Mouse (Mus musculus) myocyte (in vitro differentiated cells): ENCODE measurements at regions not wholly inside any gene's neighbourhood (a gene's known extent, or its start where the extent isn't known, plus 50 kb on each side); places are given as distances from the start of the nearest gene placed in this dataset.

Experiments
- H3K27me3 ChIP-seq: one replicate; pipeline ENCODE4 v1.6.1; 2011; ENCODE audit not compliant: control insufficient read depth, insufficient read depth, insufficient read length
- H3K36me3 ChIP-seq: one replicate; pipeline ENCODE4 v1.6.1; 2011; ENCODE audit not compliant: control insufficient read depth, insufficient read depth
- H3K4me2 ChIP-seq: one replicate; pipeline ENCODE4 v1.6.1; 2011; ENCODE audit warnings: low read depth, control low read depth
- H3K4me3 ChIP-seq: one replicate; pipeline ENCODE4 v1.5.1; 2011; ENCODE audit warnings: mild to moderate bottlenecking, control low read depth, moderate library complexity
- H3K79me2 ChIP-seq: one replicate; pipeline ENCODE4 v1.6.1; 2011; ENCODE audit not compliant: control insufficient read depth, insufficient read depth
- H3ac ChIP-seq: one replicate; pipeline ENCODE4 v1.6.1; 2011; ENCODE audit not compliant: control insufficient read depth, insufficient read length
- CEBPB ChIP-seq: IDR thresholded peaks from 2 replicates; pipeline ENCODE4 v1.6.1; 2011; ENCODE audit warnings: mild to moderate bottlenecking, moderate library complexity; ENCODE audit not compliant: poor library complexity, insufficient read depth, severe bottlenecking
- E2F4 ChIP-seq: IDR thresholded peaks from one replicate; pipeline ENCODE4 v1.6.1; 2011; ENCODE audit warnings: mild to moderate bottlenecking, control low read depth, moderate library complexity; ENCODE audit not compliant: insufficient read depth
- MAX ChIP-seq: IDR thresholded peaks from one replicate; pipeline ENCODE4 v1.6.1; 2011; ENCODE audit warnings: low read depth, mild to moderate bottlenecking, control low read depth
- MYOD1 ChIP-seq, 3 experiments: IDR thresholded peaks; one replicate each; pipeline ENCODE4 v1.6.1; 2011; ENCODE audit warnings: control low read depth in 2 of 3, low read depth in 2 of 3, mild to moderate bottlenecking in 2 of 3, moderate library complexity in 1 of 3; ENCODE audit not compliant: insufficient read length in 2 of 3, control insufficient read depth in 1 of 3
- MYOG ChIP-seq, 3 experiments: IDR thresholded peaks; one replicate each; pipeline ENCODE4 v1.6.1; 2011; ENCODE audit warnings: control low read depth in 2 of 3, low read depth in 2 of 3, mild to moderate bottlenecking in 2 of 3; ENCODE audit not compliant: insufficient read length in 2 of 3, control insufficient read depth in 1 of 3, insufficient read depth in 1 of 3
- POLR2A ChIP-seq: IDR thresholded peaks from one replicate; pipeline ENCODE4 v1.6.1; 2011; ENCODE audit warnings: low read depth, mild to moderate bottlenecking, control low read depth, moderate library complexity; ENCODE audit not compliant: insufficient read length
- POLR2AphosphoS2 ChIP-seq: IDR thresholded peaks from one replicate; pipeline ENCODE4 v1.6.1; 2011; ENCODE audit warnings: low read depth, control low read depth; ENCODE audit not compliant: insufficient read length
- REST ChIP-seq: IDR thresholded peaks from one replicate; pipeline ENCODE4 v1.6.1; 2011; ENCODE audit warnings: mild to moderate bottlenecking, control low read depth, moderate library complexity; ENCODE audit not compliant: insufficient read depth, insufficient read length
- SRF ChIP-seq: IDR thresholded peaks from one replicate; pipeline ENCODE4 v1.6.1; 2011; ENCODE audit warnings: low read depth; ENCODE audit not compliant: control insufficient read depth, insufficient read length
- TCF12 ChIP-seq: IDR thresholded peaks from one replicate; pipeline ENCODE4 v1.6.1; 2011; ENCODE audit warnings: mild to moderate bottlenecking, control low read depth; ENCODE audit not compliant: poor library complexity, insufficient read depth, severe bottlenecking
- TCF3 ChIP-seq: IDR thresholded peaks from one replicate; pipeline ENCODE4 v1.6.1; 2011; ENCODE audit warnings: low read depth, control low read depth; ENCODE audit not compliant: insufficient read length
- USF1 ChIP-seq: IDR thresholded peaks from one replicate; pipeline ENCODE4 v1.6.1; 2011; ENCODE audit warnings: low read depth, mild to moderate bottlenecking, control low read depth, moderate library complexity

DNA sequence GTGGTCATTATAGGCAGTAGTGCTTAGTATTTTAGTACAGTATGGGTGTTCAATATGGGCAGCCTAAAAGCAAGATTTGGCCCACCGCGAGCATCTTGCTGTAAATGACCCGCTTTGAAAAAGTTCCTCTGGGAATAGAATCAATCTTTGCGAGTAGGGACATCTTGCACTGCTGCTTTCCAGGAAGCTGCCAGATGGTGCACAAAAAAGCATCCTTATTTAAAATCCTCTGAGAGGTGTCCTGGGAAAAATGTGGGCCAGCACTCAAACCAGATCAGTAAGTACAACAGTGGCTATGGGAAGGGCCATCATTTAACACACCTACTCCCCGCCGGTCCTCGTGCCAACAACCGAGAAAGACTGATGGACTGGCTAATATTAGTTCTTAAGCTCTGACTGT is 107.5 kb upstream of the D16Ertd472e start:
- TF ChIP-seq SRF (no peak), MYOG (IDR thresholded peaks at IDR 0.05; ENCODE audit: control insufficient read depth in 1 of 3, insufficient read depth in 1 of 3, insufficient read length in 2 of 3, low read depth in 2 of 3) (no peak), REST (no peak), POLR2A (no peak), POLR2AphosphoS2 (no peak), MAX (no peak), TCF3 (no peak), E2F4 (no peak), MYOD1 (IDR thresholded peaks at IDR 0.05; ENCODE audit: control insufficient read depth in 1 of 3, insufficient read length in 2 of 3, low read depth in 2 of 3) (no peak), USF1 (no peak), TCF12 (no peak), CEBPB (no peak)
- no peaks in the 10 kb centered on the region for H3K79me2 ChIP-seq
- no peak overlapping the region for H3K4me3 ChIP-seq
- no peak overlapping the region for H3ac ChIP-seq
- no peaks in the 10 kb centered on the region for H3K36me3 ChIP-seq
- H3K4me2 ChIP-seq: no peak overlapping the region
- no peaks in the 10 kb centered on the region for H3K27me3 ChIP-seq

DNA sequence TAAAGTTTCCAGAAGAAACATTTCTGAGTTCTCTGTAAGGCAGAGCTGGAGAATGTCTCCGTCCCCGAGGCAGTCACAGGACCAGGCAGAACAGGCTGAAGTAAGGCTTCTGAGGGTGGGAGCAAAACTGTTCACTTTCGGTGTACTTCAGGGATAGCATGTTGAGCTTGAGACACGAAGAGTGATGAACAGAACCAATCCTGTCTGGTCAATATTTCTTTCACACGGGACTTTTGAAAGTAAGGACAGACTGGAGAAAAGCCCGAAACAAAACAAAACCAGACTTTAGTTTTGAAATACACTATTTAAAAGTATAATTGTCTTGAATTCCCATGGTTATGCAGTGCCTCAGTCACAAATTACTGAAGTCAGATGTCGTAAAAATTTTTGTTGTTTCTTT is 84.6 kb upstream of the D16Ertd472e start:
- H3K27me3 ChIP-seq: no peaks in the 10 kb centered on the region
- peak overlapping the region; percentile 18 for H3K4me2 ChIP-seq
- H3ac ChIP-seq: no peak overlapping the region
- TF ChIP-seq MYOD1 (IDR thresholded peaks at IDR 0.05; ENCODE audit: control insufficient read depth in 1 of 3, insufficient read length in 2 of 3, low read depth in 2 of 3) (no peak), E2F4 (no peak), MYOG (IDR thresholded peaks at IDR 0.05; ENCODE audit: control insufficient read depth in 1 of 3, insufficient read depth in 1 of 3, insufficient read length in 2 of 3, low read depth in 2 of 3) (no peak), POLR2A (no peak), CEBPB (no peak), POLR2AphosphoS2 (no peak), TCF3 (no peak), TCF12 (no peak), REST (no peak), SRF (no peak), MAX (no peak), USF1 (no peak)
- H3K4me3 ChIP-seq: no peak overlapping the region
- H3K36me3 ChIP-seq: no peaks in the 10 kb centered on the region
- no peaks in the 10 kb centered on the region for H3K79me2 ChIP-seq

DNA sequence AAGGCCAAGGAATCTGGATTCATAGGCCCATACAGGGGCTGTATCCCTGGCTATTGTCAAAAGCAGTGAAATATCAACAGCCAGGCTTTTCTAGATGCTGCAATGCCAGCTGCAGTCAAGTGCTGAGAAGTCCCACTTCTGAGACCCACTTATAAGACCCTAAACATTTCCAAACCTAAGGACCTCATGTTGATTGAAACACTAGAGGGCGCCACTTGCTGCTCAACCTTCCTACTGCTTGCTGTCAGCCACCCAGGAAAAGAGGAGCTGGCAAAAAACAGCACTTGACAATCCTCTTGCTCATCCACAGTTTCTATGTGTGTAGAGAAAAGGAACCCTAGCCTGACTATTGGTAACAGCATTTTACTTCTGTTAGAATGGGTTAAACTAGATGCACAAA is 68.2 kb upstream of the D16Ertd472e start:
- H3K36me3 ChIP-seq: no peaks in the 10 kb centered on the region
- no peaks in the 10 kb centered on the region for H3K79me2 ChIP-seq
- TF ChIP-seq CEBPB (no peak), POLR2A (no peak), SRF (no peak), TCF3 (no peak), TCF12 (no peak), POLR2AphosphoS2 (no peak), USF1 (no peak), MYOG (IDR thresholded peaks at IDR 0.05; ENCODE audit: control insufficient read depth in 1 of 3, insufficient read depth in 1 of 3, insufficient read length in 2 of 3, low read depth in 2 of 3) (no peak), E2F4 (no peak), MAX (no peak), REST (no peak), MYOD1 (IDR thresholded peaks at IDR 0.05; ENCODE audit: control insufficient read depth in 1 of 3, insufficient read length in 2 of 3, low read depth in 2 of 3) (no peak)
- H3K4me2 ChIP-seq: no peak overlapping the region
- no peak overlapping the region for H3K4me3 ChIP-seq
- no peaks in the 10 kb centered on the region for H3K27me3 ChIP-seq
- H3ac ChIP-seq: no peak overlapping the region

DNA sequence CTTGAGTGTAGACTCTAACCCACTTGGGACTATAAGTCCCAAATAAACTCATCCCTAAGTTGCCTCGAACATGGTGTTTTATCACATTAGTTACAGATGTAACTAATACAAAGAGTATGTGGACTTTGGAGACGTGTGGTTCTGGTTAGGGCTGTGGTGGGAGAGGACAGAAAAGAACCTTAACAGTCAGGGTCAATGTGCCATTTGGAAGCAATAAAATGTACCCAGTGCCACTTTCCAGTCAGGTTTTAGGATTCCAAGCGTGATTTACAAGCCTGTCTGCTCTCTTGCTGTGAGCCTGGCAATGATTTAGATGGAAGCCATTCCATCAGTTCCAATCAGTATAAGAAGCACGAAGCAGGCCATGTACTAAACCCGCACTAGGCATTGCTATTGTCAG is 65.2 kb upstream of the D16Ertd472e start:
- Histone ChIP-seq H3K4me2 (no peak overlapping the region), H3K36me3 (no peaks in the 10 kb centered on the region), H3K79me2 (no peaks in the 10 kb centered on the region), H3ac (no peak overlapping the region), H3K27me3 (no peaks in the 10 kb centered on the region), H3K4me3 (no peak overlapping the region)
- no peak for TF ChIP-seq MYOD1 (IDR thresholded peaks at IDR 0.05; ENCODE audit: control insufficient read depth in 1 of 3, insufficient read length in 2 of 3, low read depth in 2 of 3)
- no peak for TF ChIP-seq USF1
- no peak for TF ChIP-seq E2F4
- no peak for TF ChIP-seq POLR2AphosphoS2
- no peak for TF ChIP-seq TCF12
- TF ChIP-seq MAX: no peak
- TF ChIP-seq POLR2A: no peak
- TF ChIP-seq REST: no peak
- TF ChIP-seq CEBPB: no peak
- TF ChIP-seq TCF3: no peak
- TF ChIP-seq SRF: no peak
- no peak for TF ChIP-seq MYOG (IDR thresholded peaks at IDR 0.05; ENCODE audit: control insufficient read depth in 1 of 3, insufficient read depth in 1 of 3, insufficient read length in 2 of 3, low read depth in 2 of 3)

DNA sequence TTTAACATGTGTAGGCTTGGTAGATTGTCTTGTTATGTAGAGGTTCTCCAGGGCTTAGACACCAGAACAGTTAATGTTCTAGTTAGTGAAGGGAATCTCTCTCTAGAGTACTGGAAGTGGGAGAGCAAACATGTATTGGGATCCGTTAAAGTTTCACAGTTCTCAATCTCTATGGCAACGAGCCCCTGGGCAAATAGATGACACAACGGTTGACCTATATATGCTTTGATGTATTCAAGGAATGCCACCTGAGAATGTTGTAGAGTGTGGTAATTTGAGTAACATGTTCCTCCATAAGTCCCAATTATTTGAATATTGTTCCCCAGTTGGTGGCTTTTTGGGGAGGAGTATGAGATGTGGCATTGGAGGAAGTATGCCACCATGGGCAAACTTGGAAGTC is 64.7 kb upstream of the D16Ertd472e start:
- Histone ChIP-seq H3K79me2 (no peaks in the 10 kb centered on the region), H3ac (no peak overlapping the region), H3K36me3 (no peaks in the 10 kb centered on the region), H3K4me2 (no peak overlapping the region), H3K4me3 (no peak overlapping the region), H3K27me3 (no peaks in the 10 kb centered on the region)
- TF ChIP-seq MYOD1 (IDR thresholded peaks at IDR 0.05; ENCODE audit: control insufficient read depth in 1 of 3, insufficient read length in 2 of 3, low read depth in 2 of 3) (no peak), TCF12 (no peak), TCF3 (no peak), USF1 (no peak), E2F4 (no peak), MYOG (IDR thresholded peaks at IDR 0.05; ENCODE audit: control insufficient read depth in 1 of 3, insufficient read depth in 1 of 3, insufficient read length in 2 of 3, low read depth in 2 of 3) (no peak), POLR2AphosphoS2 (no peak), CEBPB (no peak), MAX (no peak), REST (no peak), POLR2A (no peak), SRF (no peak)
